ENCODE assay signal across 16 mouse cellular contexts in the genomic region with DNA sequence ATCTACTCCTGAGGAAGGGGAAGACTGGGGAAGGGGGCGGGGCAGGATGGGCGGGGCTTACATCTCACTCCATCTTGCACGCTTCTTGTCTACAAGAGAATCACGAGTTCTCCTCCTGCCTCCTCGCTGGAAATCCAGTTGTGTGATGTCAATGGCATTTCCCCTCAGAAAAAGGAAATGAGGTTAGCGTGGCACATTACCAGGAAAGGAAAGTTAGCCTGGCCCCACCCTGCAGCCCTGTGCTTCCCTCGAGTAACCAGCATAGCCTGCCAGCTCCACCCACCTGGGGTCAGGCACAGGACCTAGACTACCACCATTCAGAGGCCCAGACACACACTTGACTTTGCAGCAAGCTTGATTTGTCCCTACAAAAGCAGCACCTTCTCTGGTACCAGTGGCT. TPM values are rescaled to one million over a fixed set of nuclear protein-coding genes. Genes with fewer than 3 reads are reported as not detected.
DNase-seq lines count a peak whose midpoint lies in the region; ATAC-seq lines count a peak whose summit lies in the region.
"Had no signal": no experiment of that assay in that cellular context is flagged by ENCODE, and none has a peak within 500 bp of the region (broad histone marks: within the 10 kb centered on the region; RNA-seq: fewer than 3 reads in every experiment).

No protein-coding gene starts in this region.

- peak; percentile 45 for DNase-seq in adrenal gland, adult 2 months
- DNase-seq in adrenal gland, postnatal 10 days = no peak
- peak; percentile 34 for DNase-seq in kidney, adult 18-20 months
- DNase-seq in kidney, postnatal 14 days = peak; percentile 49
- peak; percentile 59 to 68 for DNase-seq in lung, postnatal 4 days
- no peak for DNase-seq in thymus, postnatal 0 days (ENCODE audit: low spot score)
- no peak for DNase-seq in cerebellum, adult 8-10 months
- DNase-seq: midbrain, embryonic 14.5 days had no signal

- no peaks in the 10 kb centered on the region for H3K36me3 ChIP-seq in kidney, embryonic 15.5 days
- H3K36me3 ChIP-seq: embryonic facial prominence, embryonic 13.5 days; forebrain, embryonic 10.5 days; limb, embryonic 15.5 days; neural tube, embryonic 12.5 days had no signal

- no peak overlapping the region for H3K4me3 ChIP-seq in kidney, embryonic 15.5 days (replicated peaks)
- H3K4me3 ChIP-seq: embryonic facial prominence, embryonic 13.5 days; forebrain, embryonic 10.5 days; limb, embryonic 15.5 days; neural tube, embryonic 12.5 days had no signal

- H3K9ac ChIP-seq in kidney, embryonic 15.5 days = no peak overlapping the region
- H3K9ac ChIP-seq: embryonic facial prominence, embryonic 13.5 days; hindbrain, embryonic 14.5 days; limb, embryonic 15.5 days; neural tube, embryonic 12.5 days had no signal

- H3K27me3 ChIP-seq in kidney, embryonic 15.5 days = no peaks in the 10 kb centered on the region
- H3K27me3 ChIP-seq: embryonic facial prominence, embryonic 13.5 days; limb, embryonic 15.5 days; neural tube, embryonic 12.5 days had no signal

- ATAC-seq in kidney, embryonic 15.5 days (replicated peaks; ENCODE audit: low FRiP score) = no peak

- no peaks in the 10 kb centered on the region for H3K4me1 ChIP-seq in kidney, embryonic 15.5 days
- H3K4me1 ChIP-seq: embryonic facial prominence, embryonic 13.5 days; forebrain, embryonic 10.5 days; limb, embryonic 15.5 days; neural tube, embryonic 12.5 days had no signal

- H3K4me2 ChIP-seq in kidney, embryonic 15.5 days = no peak overlapping the region
- H3K4me2 ChIP-seq: embryonic facial prominence, embryonic 13.5 days; hindbrain, embryonic 14.5 days; limb, embryonic 15.5 days; neural tube, embryonic 12.5 days had no signal

- no peak overlapping the region for H3K27ac ChIP-seq in kidney, embryonic 15.5 days
- H3K27ac ChIP-seq: embryonic facial prominence, embryonic 13.5 days; forebrain, embryonic 10.5 days; hindbrain, embryonic 14.5 days; limb, embryonic 15.5 days; neural tube, embryonic 12.5 days; stomach, postnatal 0 days had no signal

- no peaks in the 10 kb centered on the region for H3K9me3 ChIP-seq in kidney, embryonic 15.5 days (replicated peaks)
- H3K9me3 ChIP-seq: embryonic facial prominence, embryonic 13.5 days; forebrain, embryonic 10.5 days; limb, embryonic 15.5 days; neural tube, embryonic 12.5 days had no signal

- WGBS in kidney, embryonic 15.5 days = 63% methylated on average over 7 of the region's 7 CpGs

RNA-seq across cellular contexts. Expression of a gene that starts 42.5 kb away (rescaled TPM):
- 10 to 100 TPM; 17.0 to 37.1 TPM for total RNA-seq in adrenal gland, adult 2 months (2021)
- polyA plus RNA-seq in adrenal gland, adult 2 months (2012; rRNA removed) = 16.6 and 19.4 TPM in 2 replicates
- total RNA-seq in adrenal gland, postnatal 10 days (2021) = 10 to 100 TPM; 15.2 to 17.3 TPM
- polyA plus RNA-seq in kidney, embryonic 15.5 days (2015; fragmentation: Nextera tagmentation; extraction: Ambion mirVana) = 12.7 and 16.9 TPM in 2 replicates
- 3.0 and 3.4 TPM in 2 replicates for polyA plus RNA-seq in thymus, postnatal 0 days (2015; fragmentation: Nextera tagmentation; extraction: Ambion mirVana)
- total RNA-seq: common myeloid progenitor, adult 5-6 weeks had no signal

Comparison
In these comparisons a context has a peak if more than half of its experiments do, and no peak if none do; other contexts are left out.
1. DNase-seq: peak in adrenal gland, adult 2 months (single experiment), kidney, adult 18-20 months (single experiment), kidney, postnatal 14 days (single experiment) and lung, postnatal 4 days (2 of 2); none in adrenal gland, postnatal 10 days (single experiment), thymus, postnatal 0 days (single experiment) and cerebellum, adult 8-10 months (single experiment).